Mouse (Mus musculus) colon, adult 2 months (tissue): ENCODE data around the gene Kmt2b. TPM values are rescaled to one million over a fixed set of nuclear protein-coding genes. Genes with fewer than 3 reads are reported as not detected.

Source experiments
- polyA plus RNA-seq: library from polyadenylated mRNA; depleted of rRNA; stranded (reverse); fragments of >200 nt; gene quantifications from 2 replicates; pipeline ENCODE4 v1.2.3, GENCODE M21; 2012; rRNA removed

The Kmt2b gene
- 46.0 and 47.1 TPM in 2 replicates for polyA plus RNA-seq

GRCm38 (mm10) chr7:30588676-30589434, at the start of gene Kmt2b:
Kmt2b (minus strand) TSS chr7:30588726.

DNA sequence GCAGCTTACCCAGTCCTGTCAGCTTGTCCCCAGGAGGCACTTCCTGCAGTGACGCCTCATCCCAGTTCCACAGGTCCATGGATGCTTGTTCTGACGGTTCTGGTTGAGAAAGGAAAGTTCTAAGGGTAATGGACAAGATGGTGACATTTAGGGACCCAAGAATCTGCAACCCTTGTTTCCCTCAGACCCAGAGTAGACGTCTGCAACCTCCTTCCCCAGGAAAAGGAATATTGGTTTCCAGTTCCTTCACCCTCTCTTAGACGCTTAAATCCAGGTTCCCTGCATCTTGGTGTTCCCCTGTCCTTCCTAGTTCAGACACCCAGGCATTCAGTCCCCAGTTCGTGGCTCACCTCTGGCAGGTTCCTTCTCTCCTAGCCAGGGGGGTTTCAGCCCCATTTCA, 47.2 kb upstream of the Kmt2b start, which contains the start of gene Etv2:
Gene Etv2 (minus strand): TSS at position 101 of the 400 bp plus-strand sequence.

DNA sequence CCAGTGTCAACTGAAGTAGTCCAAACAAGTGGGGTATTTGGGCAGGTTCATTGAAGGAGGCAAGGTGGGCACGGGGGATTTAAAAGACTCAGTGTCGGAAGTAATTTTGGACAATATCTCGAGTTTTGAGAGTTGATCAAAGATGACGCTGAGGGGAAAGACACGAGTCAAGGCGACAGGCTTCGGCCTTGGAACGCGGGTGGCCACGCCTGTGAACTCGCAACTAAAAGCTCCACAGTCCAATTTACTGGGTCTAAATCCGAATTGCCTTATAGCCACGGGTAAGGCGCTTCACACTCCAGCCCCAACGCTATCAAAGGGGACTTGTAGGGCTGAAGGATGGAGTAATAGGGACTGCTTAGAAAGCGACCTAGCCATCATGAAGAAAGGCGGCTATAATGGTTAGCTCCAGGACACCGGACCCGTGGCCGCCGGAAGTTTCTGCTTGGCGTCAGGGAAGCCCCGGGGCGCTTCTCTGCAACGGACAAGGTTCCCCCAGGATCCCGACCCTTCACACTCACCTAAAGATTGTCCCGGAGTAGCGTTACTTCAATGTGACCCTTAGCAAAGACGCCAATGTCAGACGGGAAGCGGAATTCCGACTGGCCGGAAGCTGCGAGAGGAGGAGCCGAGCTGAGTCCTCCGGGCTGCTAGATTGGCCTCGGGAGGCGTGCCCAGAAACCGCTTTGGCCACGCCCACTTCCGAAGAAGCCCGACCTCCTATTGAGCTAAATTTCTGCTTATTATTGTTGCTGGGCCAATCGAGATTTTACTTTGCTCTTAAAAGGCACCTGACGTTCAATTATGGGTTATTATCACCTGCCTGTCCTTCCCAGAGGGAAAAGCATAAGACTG, 37.2 kb upstream of the Kmt2b start, which contains the start of gene Cox6b1:
Gene Cox6b1 (minus strand): TSS at position 622 of the 855 bp plus-strand sequence.

DNA sequence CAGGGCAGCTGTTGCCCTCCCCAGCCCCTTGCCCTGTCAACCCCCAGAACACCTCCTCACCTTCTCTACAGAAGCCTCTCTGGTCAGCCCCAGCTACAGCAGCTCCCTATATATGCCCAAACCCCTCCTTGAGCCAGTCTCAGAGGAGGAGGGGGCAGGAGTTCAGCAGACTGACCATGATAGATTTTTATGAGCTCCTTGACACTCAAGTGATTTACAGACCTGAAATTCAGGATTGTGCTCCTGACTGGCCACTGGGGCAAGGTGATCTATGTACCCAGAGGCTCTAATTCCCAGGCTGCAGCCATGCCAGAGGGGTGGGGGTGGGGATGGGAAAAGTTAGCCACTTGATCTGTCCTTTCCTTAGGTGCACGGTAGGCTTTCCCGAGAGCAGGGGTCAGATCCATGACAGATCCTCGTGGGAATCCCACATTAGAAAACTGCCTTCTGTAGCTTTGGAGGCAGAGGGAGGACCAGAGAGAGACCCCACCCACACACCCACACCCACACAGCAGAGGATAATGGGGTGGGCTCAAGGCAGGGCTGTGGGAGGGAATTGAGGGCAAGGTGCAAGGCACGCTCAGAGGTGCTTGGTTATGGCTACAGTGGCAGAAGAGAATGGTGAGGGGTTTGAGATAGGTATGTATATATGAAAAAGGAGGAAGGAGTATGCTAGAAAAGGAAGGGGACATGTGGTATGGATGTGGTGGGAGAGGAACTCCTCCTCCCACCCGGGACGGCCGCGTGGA, 24.3 kb upstream of the Kmt2b start, which contains the start of gene Upk1a:
Gene Upk1a (minus strand): TSS at position 194 of the 749 bp plus-strand sequence.

DNA sequence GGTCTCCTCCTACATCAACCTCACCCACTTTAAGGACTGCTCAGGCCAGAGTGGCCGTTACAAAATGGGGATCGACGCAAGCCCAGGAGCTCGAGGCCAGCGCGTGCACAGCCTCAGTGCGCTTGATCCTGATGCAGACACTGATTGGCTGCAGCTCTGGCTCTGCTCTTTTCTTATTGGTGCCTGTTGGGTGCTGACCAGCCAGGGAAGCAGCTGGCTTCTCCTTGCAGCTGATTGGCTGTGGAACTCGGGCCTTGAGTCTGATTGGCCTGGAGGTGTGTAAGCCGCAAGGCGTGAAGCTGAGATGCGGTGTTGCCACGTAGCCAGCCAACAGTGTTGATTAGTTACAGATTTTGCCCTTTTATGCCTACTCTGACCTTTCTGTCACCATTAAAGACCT, 10.3 kb upstream of the Kmt2b start, which contains the start of gene Zbtb32:
Gene Zbtb32 (minus strand): TSS at position 124 of the 400 bp plus-strand sequence.

DNA sequence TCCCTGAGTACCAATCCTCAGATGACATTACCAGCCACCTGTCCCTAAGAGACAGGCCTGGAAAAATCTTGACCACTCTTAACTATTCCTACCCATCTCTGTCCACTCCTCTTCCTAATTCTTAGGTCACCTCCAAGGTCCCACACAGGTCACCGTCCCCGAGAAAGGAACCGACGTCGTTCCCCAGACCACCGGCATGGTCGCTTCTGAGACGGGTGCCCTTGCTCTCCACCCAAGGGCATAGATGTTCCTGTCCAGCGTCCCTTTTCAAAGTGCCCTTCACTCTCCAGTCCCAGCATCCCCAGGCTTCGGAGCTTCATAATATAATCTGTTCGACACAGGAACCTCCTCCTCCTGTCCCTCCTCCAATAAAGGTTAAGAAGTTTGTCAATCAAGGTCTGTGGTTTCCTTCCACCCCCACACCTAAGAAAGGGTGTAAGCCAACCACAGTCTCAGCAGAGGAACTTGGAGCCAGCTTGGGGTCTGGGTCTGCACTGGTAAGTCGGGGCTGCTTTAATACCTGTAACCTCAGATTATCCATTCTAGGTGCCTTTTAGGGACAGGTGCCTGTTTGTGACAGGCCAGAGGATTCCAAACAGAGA, 23.5 kb downstream of the Kmt2b start, which contains the start of gene Igflr1:
Gene Igflr1 (plus strand): TSS at position 458 of the 602 bp plus-strand sequence.

GRCm38 (mm10) chr7:30563117-30563905, 25.2 kb downstream of the Kmt2b start, which contains the start of the genes U2af1l4, Gm49396 and Psenen:
U2af1l4 (plus strand) TSS chr7:30563301.
Gm49396 (plus strand) TSS chr7:30563344.
Psenen (minus strand) TSS chr7:30563627.

GRCm38 (mm10) chr7:30559443-30559954, 29.0 kb downstream of the Kmt2b start, which contains the start of gene Lin37:
Lin37 (minus strand) TSS chr7:30559838.

DNA sequence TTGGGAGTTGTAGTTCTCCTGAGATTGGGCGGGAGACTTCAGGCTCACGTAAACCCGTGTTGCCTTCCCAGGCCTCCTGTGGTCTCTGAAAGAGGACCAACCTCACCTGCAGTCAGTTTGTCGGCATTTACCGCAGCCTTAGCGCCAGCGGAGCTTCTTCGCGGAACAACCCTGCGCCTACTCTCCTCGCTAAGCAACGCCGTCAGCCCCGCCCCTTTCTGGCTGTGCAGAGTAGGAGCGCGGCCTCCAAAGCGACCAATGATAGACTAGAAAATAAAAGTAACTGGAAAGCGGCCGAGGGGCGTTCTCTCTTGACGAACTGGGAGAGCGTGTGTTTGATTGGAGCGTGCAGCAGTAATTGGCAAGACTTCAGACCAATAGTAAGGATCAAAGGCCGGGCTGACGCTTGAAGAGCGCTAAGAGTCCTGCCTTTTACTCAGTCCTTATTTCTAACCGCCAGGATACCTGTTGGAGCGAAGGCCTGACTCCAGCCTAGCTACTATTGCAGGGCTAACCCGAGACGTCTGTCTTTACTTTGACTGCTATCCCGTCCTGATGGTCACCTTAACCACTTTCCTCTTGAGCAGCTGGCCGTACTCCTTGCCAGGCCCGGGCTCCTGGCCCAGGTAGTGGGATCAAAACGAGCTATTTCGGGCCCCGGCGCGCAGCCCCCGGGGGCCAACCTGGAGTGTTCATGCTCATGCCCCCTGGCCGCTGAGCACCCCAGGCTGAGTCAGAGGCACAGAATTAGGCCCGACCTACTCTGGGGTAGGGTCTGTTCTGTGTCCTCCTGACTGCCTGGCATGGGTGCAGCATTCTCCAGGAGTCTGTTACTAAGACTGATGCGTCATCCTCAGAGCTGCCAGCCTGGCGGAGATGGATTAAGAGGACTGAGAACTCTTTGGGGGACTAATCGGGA, 36.2 kb downstream of the Kmt2b start, which contains the start of the genes Hspb6 and Proser3:
Gene Hspb6 (plus strand): TSS at position 77 of the 919 bp plus-strand sequence.
Gene Proser3 (minus strand): TSS at position 198 of the 919 bp plus-strand sequence.

GRCm38 (mm10) chr7:30534633-30535577, 53.6 kb downstream of the Kmt2b start, which contains the start of gene Arhgap33:
Arhgap33 (minus strand) TSS chr7:30535060.

Other genes with a start within 250 kb of the Kmt2b start
- 25.6 and 26.3 TPM in 2 replicates for gene Lrfn3, start 226.0 kb downstream of the Kmt2b start, polyA plus RNA-seq
- 54.3 and 84.5 TPM in 2 replicates for gene Tyrobp, start 175.0 kb downstream of the Kmt2b start, polyA plus RNA-seq
- 12.2 and 17.0 TPM in 2 replicates for gene Hcst, start 168.9 kb downstream of the Kmt2b start, polyA plus RNA-seq
- gene Nfkbid, start 167.0 kb downstream of the Kmt2b start, polyA plus RNA-seq = 7.8 and 8.1 TPM in 2 replicates
- gene Aplp1, start 143.2 kb downstream of the Kmt2b start, polyA plus RNA-seq = 49.6 and 52.2 TPM in 2 replicates
- gene Kirrel2, start 131.0 kb downstream of the Kmt2b start, polyA plus RNA-seq = 0.35 and 0.52 TPM in 2 replicates
- gene Nphs1, start 130.4 kb downstream of the Kmt2b start, polyA plus RNA-seq = 0.03 and 0.80 TPM in 2 replicates
- gene Prodh2, start 95.1 kb downstream of the Kmt2b start, polyA plus RNA-seq = not detected in 2 replicates
- gene Arhgap33, start 53.7 kb downstream of the Kmt2b start, polyA plus RNA-seq = 17.3 and 18.3 TPM in 2 replicates
- 80.2 and 99.4 TPM in 2 replicates for gene Hspb6, start 36.5 kb downstream of the Kmt2b start, polyA plus RNA-seq
- gene Proser3, start 36.4 kb downstream of the Kmt2b start, polyA plus RNA-seq = 8.5 TPM in 2 replicates
- gene Lin37, start 28.9 kb downstream of the Kmt2b start, polyA plus RNA-seq = 32.0 and 32.4 TPM in 2 replicates
- gene U2af1l4, start 25.4 kb downstream of the Kmt2b start, polyA plus RNA-seq = 40.8 and 56.2 TPM in 2 replicates
- 1.2 and 1.4 TPM in 2 replicates for gene Gm49396, start 25.4 kb downstream of the Kmt2b start, polyA plus RNA-seq
- 109 and 156 TPM in 2 replicates for gene Psenen, start 25.1 kb downstream of the Kmt2b start, polyA plus RNA-seq
- gene Igflr1, start 23.3 kb downstream of the Kmt2b start, polyA plus RNA-seq = 7.7 and 8.8 TPM in 2 replicates
- gene Zbtb32, start 10.2 kb upstream of the Kmt2b start, polyA plus RNA-seq = 5.3 and 6.6 TPM in 2 replicates
- gene Upk1a, start 24.1 kb upstream of the Kmt2b start, polyA plus RNA-seq = 24.9 and 37.7 TPM in 2 replicates
- 423 and 473 TPM in 2 replicates for gene Cox6b1, start 37.4 kb upstream of the Kmt2b start, polyA plus RNA-seq
- gene Etv2, start 47.1 kb upstream of the Kmt2b start, polyA plus RNA-seq = not detected in 2 replicates
- gene Rbm42, start 61.6 kb upstream of the Kmt2b start, polyA plus RNA-seq = 82.7 and 93.1 TPM in 2 replicates
- 7.2 and 8.7 TPM in 2 replicates for gene Haus5, start 76.3 kb upstream of the Kmt2b start, polyA plus RNA-seq
- not detected in 2 replicates for gene Pmis2, start 82.9 kb upstream of the Kmt2b start, polyA plus RNA-seq
- 0.91 and 1.2 TPM in 2 replicates for gene 2200002J24Rik, start 110.2 kb upstream of the Kmt2b start, polyA plus RNA-seq
- gene Atp4a, start 123.5 kb upstream of the Kmt2b start, polyA plus RNA-seq = 0.51 and 0.90 TPM in 2 replicates
- 158 and 172 TPM in 2 replicates for gene Tmem147, start 140.8 kb upstream of the Kmt2b start, polyA plus RNA-seq
- not detected in 2 replicates for gene Gapdhs, start 155.0 kb upstream of the Kmt2b start, polyA plus RNA-seq
- 1.2 and 1.8 TPM in 2 replicates for gene Sbsn, start 162.7 kb upstream of the Kmt2b start, polyA plus RNA-seq
- 3.6 and 5.1 TPM in 2 replicates for gene Dmkn, start 175.0 kb upstream of the Kmt2b start, polyA plus RNA-seq
- gene Krtdap, start 199.2 kb upstream of the Kmt2b start, polyA plus RNA-seq = not detected in 2 replicates
- 65.9 and 69.4 TPM in 2 replicates for gene Ffar2, start 235.0 kb upstream of the Kmt2b start, polyA plus RNA-seq